Mouse (Mus musculus) naive thymus-derived CD4-positive, alpha-beta T cell, adult 2 months (primary cell): ENCODE data around the gene Tagln.
A peak's percentile ranks its signal among the peaks of the same experiment; 100 is the strongest.

Experiments
- DNase-seq: peaks from one replicate; pipeline ENCODE4 v3.0.0-alpha.2; 2011; ENCODE audit warnings: low read depth

The Tagln gene

DNA sequence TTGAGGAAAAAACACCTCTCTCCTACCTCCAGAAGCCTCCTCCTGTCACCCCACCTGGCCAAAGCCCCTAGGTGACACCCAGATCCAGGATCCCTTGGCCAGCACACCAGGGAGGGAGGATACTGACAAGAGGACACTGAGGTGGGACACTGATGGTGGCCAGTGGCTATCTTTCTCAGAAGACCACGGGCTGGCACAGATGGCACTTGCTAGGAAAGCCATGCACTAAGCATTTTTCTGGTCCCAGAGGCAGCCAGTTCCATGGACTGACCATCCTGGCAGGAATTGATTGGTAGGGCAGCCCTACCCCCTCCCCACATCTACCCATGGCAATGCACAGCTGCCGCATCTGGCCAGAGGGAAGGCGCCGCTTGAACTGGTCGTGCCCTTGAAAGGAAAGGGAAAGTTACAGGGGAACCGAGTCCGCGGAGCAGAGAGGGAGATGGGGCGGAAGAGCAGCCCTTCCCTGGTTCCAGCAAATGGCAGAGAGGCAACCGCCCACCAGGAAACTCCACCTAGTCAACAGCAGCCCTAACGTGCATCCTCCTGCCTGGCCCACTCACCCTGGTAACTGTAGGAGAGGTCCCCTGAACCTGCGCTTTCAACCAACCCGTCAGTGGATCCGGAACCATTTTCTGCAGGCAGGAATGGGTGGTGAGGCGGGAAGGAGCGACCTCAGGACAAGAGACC is 10.5 kb upstream of the Tagln start:
- peak; percentile 60 for DNase-seq

DNA sequence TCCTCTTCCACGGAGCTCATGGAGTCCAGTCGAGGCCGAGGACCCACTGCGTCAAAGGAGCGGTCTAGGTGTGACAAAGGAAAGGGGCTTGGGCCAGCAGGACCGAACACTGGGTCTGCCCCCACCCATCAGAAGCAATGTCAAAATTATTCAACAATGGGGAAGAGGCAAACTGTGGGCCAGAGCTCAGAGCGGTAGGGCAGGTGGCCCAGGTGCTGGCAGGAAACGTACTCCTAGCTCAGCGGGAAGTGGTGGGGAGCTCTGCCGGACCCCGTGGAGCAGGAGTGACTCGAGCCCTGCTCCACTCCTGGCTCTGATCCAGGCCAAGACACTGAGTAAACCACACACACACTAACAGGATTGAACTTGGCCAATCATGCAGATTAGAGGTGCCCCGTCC is 9.9 kb upstream of the Tagln start:
- DNase-seq, result peak; percentile 66

DNA sequence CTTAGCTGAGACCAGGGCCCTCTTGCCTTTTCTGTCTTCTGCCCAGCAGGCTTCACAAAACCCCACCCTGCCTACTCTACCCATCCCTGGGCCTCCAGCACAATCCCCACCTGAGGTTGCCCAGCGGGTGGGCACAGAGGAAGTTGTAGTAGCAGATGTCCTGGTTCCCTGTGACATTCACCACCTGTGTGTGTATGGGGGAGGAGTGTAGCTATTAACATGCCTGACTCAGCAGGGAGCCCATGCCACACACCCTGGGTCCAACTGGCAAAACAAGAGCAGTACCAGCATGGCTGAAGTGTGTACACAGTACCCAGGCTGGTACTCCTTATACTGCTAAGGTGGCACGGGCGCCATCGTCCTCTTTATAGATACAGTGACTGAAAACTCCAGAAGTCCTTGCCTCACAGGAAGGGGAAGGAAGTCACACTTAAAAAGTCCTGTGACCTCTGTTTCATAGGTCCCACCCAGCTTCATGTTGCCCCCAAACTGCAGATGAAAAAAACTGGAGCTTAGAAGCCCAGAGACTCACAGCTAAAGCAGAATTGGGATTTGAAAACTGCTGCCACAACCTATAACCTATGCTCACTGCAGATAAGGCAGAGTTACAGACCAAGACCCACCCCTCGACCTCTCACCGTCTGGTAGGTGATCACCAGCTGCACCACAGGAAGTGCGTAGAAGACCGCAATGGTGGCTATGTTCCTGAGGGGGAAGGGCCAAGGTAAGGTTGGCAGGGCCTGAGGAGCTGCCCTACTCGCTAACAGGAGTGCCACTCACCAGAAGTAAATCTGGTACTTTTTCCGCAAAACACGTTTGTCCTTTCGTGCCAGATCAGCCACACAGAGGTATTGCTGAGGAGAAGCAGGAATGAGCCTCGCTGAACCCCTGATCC is 8.9 kb upstream of the Tagln start:
- DNase-seq, result peak; percentile 93

DNA sequence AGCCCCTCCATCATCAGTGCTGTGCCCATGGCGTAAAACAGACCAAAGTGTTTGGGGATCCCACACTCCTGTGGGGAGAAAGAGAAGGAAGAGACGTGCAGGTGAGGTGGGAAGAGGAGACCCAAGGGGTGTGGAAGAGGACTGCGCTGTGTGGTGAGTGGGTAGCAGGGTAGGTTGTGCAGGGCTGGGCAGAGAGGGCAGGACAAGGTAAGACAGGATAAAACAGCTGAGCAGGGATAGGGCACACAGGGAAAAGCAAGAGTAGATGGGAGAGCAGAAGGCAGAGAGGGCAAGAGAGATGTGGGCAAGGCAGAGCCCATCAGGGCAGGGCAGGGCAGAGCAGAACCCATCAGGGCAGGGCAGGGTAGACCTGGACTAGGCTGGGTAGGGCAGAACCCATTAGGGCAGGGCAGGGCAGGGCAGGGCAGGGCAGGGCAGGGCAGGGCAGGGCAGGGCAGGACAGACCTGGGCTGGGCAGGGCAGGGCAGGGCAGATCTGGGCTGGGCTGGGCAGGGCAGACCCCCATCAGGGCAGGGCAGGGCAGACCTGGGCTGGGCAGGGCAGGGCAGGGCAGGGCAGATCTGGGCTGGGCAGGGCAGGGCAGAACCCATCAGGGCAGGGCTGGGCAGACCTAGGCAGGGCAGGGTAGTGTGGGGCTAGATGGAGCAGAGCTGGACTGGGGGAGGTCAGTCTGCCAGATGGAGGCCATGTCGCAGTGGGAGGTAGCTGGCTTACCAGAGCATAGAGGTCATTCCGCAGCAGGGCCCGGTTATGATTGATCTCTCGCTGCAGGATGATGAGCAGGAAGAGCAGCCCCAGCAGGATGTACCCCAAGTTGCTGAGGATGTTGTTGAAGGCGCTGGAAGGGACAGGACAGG is 8.0 kb upstream of the Tagln start:
- DNase-seq, result no peak

DNA sequence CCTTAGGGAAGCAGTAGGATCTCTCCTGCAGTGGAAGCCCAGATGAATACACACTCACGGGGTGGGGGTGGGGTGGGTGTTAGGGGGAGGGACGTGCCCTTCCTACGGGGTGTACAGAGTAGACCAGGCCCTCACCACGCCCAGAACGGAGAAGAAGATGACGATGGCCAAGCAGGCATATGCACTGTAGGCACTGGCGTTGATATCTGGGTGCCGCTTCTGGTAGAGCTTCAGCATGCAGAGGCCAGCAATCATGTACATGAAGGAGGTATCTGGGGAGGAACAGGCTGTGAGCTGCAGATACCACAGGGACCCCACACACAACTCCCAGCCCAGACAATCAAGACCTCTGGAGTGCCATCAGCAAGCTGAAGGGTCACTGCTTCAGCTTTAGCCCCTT is 7.1 kb upstream of the Tagln start:
- DNase-seq, result no peak

DNA sequence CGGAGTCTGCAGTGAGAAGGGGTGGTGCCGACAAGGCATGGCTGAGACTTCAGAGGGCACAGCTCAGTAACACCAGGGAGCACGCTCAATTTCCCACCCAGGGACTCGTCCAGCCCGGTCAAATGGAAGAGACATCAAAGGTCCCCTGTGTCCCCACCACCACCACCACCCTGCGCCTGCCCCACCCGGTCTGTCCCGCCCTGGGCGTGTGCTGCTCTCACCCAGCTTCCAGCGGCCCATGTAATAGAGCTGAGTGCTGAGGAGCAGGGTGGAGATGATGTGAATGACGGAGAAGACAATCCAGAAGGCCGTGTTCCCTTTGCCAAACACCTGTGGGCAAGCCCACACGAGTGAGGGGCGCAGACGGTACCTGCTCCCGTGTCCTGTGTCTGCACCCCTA is 6.6 kb upstream of the Tagln start:
- DNase-seq, result no peak

DNA sequence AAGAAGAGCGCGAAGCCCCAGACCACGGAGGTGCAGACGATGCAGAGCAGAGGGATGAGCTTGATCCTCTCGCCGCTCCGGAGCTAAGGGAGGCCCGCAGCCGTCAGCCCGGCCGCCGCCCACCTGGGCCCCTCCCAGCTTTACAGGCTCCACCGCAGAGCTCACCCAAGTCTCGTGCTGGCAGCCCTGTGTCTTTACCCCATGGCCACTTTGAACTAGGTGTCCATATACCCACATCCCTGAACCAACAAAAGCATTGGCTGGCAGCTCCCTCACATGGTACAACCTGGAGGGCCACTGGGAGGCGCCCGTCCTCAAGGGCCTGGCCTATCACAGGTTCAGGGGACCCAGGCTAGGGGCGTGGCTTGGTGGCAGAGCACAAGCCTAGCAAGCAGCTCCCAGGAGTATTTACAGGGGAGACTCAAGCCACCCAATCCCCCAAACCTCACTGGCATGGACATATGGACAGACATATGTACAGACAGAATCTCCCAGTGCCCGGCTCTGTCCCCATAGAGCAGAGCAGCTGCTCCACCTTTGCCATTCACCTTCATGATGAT is 5.6 kb upstream of the Tagln start:
- no peak for DNase-seq

DNA sequence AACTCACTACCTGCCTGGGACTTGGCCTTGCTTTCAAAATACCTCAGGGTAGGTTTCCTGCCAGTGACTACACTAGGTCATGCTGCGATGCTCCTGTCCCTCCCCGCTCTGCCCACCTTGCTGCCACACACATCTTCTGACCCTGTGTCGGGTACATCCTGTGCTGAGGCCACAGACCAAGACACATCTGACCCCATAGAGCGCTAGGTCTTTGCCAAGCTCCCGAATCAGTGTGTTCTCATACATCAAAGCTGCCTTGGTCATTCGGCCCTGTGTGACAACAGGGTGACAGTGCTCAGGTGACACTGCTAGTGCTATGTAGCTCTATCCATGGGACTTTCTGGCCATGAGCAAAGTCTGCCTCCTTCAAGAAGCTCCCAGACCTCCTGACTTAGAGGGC is 3.9 kb upstream of the Tagln start:
- DNase-seq, result no peak

DNA sequence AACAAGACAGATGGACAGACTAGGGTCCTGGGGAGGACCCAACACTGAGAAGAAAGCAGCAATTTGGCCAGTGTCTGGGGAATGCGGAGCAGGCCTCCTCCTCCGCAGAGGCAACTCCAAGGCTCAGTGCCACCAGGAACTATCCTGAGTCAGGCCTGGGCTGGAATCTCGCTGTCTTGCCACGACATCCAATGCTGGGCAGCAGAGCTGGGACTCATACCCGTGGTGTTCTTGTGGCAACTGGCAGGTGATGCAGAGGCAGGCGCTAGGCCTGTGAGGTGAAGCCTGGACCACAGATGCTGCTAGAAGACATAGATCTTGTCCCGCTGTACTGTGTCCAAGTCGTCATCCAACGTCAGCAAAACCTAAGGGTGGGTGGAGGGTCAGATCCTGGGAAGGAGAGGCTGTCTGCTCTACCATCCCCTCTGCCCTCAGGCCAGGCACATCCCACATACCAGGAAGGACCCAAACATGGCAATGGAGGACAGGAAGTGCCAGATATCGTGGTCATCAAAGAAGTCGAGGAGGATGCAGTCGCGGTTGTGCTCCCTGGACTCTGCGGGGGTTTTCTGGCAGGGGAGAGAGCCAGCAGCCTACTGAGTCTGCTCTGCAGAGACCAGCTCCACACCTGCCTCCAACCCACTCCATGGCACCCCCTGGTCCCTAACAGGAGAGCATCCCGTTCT is 3.2 kb upstream of the Tagln start:
- no peak for DNase-seq

DNA sequence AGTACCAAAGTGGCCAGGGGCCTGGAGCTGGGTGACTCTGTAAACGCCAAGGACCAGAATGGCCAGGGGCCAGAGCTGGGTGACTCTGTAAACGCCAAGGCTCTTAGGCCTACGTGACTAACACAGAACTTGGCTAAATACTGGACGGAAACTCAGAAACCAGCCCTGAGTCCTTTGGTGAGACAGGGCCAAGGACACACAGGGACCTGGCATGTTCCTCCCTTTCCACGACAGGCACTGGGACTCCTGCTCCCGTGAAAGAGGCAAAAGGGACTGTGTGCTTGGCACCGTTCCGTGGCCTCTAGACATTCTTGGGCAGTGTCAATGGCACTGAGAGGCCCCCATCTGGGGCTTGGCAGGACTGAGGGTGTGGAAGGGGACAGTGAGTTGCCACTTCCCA is 2.2 kb upstream of the Tagln start:
- DNase-seq, result no peak

DNA sequence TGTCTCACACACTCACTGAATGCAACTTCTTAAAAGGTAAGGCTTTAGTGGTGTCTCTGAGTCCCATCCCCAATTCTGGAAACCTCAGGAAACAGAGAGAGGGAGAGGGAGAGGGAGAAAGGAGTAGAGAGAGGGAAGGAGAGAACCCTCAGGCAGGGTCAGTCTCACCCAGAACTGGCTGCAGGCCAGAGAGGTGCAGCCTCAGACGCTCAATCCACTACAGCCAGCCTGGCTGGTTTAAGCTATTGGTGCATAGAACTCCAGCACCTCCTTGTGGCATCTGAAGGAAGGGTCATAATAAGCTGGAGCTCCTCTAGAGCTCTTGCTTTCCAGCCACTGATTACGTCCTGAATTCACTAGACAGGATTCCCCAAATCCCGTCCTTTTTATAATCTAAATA is 1.0 kb upstream of the Tagln start:
- DNase-seq, result peak; percentile 76

DNA sequence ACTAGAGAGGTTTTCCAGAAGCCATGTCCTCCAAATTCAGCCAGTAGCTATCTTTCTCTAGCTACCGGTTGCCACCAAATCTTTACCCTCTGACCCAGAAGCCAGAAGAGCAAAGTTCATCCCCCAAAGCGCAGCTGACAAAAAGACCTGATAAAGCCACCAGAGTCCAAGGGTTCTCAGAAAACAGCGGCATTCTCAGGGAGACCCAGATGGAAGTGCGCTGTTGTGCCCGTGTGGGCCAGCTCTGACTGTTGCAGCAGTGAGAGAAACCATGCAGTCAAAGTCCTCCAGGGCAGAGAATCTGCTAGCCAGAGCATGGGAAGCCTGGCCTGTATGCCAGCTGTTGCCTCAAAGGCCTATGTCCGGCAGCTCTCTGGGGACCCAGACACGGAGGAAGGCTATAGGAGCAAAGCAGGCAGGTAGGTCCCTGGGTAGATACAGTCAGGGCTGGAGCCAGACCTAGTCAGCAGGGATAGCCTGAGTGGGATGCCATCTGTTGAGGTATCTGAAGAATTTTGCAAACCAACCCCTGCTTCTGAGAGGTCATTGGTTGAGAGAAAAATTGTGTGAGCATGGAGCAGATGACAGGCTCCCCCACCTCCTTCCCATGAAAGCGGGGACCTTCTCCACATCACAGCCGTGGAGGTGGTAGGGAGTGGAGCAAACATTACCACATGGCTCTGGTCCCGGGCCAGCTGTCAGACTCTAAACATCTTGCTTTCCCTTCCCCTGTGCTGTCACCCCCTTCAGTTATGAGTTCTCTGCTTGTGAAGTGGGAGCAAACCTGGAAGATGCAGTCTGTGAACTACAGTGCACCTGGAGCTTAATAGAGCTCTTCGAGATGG is 3.1 kb downstream of the Tagln start:
- no peak for DNase-seq

DNA sequence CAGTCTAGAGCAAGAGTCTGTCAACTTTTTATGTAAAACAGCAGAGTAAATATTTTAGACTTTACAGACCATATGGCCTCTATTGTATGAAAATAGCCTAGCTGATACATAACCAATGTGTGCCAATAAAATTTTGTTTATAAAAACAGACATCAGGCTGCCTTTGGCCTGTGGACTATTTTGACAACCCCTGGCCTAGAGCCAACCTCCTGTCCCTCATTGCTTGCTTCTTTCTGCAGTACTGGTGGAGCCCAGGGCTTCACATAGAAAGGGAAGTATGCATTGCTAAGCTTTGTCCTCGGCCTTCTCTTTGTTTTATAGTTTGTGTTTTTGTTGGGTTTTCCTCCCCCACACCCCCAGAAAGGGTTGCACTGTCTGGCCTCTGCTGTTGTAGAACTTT is 3.9 kb downstream of the Tagln start:
- DNase-seq, result no peak

DNA sequence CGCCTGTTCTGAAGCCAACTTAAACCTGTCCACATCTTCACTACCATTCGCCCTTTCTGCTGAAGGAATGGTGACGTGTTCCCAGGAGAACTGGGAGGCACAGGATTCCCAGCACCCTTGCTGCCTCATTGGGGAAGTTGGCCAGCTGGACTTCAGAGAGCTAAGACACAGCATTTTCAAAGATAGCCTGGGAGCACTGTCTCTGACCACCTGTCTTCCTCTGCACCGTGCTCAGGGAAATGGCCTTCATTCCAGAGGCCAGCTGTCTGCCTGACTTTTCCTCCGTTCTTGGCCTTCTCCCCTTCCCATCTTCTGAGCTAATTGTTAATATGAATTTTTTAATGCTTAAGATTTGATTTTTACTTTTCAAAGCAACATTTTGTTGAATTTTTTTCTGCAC is 6.6 kb downstream of the Tagln start:
- DNase-seq, result no peak

DNA sequence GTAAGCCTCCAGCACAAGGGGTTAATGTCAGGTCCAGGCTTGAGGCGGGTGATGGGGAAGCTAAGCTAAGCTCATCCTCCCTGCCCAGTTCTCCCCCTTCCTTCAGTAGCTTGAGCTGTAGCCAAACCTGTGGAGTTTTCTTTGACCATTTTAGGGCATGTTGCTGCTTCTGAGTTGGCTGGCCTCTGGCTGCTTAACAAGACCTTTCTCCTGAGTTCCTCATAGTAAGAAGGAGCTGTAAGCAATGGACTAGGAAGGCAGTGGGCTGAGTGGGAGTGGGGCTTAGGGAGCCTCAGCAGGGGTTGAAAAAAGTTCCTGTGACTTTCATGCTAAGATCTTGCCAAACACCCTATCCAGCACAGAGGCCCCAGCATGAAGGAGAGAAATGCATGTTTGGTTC is 16.0 kb downstream of the Tagln start:
- no peak for DNase-seq

DNA sequence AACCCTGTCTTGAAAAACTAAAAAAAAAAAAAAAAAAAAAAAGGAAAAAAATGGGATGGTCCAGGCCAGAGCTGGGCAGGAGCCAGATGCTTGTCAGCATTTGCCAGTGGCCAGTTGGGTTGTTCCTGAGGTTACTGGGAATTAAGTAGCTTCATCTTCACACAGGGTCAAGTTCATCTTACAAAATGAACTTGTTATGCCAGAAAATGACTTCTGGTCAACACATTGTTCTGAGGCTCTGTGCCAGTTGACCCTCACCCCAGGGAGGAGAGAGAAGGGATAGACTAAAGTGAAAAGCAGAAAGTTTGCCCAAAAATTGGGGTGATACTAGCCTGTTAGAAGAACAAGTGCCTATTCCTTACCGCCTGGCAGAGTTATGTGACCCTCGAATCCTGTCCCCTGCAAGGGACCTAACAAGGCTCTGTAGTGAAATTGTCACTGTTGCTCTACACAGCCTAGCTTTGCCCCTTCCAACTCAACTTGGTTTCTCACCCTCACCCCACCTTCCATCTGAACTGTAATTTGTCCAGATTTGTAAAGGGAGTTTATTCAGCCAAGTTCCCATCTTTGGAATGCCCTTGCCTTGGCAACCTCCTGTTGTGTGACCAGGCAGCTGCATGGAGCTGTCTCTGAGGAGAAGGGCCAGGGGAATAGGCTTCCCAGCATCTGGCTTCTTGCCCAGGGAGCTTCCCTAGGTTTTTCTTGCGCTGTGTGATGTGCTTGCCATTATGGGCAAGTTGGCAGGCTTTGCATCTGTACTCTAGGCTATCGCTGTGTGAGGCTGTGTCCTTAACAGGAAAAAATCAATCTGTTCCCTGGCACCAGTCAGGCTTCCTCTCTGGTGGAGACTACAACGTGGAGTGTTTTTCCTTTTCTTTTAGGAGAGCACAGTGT is 18.6 kb downstream of the Tagln start:
- DNase-seq, result no peak

DNA sequence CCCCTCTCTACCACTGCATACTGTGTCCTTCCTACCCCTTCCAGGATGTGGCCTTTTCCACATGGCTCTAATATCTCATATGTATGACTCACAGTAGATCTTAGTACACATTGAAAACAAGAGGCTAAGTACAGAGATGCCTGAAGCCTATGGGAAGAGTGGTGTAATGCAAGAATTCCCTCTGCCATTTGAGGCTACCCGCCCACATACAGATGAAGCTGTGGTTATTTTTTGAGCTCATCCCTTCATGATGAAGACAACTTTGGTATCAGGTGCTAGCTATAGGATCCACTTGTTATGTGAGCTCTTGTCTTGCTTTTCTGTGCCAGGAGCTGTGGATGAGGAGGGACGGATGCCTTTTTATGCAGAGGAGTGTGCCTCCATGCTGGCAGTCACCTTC is 20.2 kb downstream of the Tagln start:
- DNase-seq, result no peak

DNA sequence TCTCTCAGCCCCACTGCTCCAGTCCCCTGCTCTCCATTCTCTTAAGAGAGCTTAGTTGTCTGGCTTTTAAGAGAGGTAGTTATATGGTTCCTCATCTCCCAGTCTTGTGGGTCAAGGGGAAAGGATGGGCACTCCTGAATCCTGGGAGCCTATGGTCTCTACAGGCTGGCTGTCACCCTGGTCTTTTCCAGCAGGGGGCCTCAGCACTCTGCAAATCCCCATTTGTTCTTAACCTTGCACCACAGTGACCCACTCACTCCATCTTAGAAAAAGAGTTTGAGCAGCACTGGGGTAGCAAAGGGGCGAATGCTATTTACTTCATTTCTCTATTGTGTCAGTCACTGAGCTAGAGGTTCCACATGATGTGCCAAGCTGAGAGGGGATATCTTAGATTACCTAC is 24.2 kb downstream of the Tagln start:
- DNase-seq, result peak; percentile 67

DNA sequence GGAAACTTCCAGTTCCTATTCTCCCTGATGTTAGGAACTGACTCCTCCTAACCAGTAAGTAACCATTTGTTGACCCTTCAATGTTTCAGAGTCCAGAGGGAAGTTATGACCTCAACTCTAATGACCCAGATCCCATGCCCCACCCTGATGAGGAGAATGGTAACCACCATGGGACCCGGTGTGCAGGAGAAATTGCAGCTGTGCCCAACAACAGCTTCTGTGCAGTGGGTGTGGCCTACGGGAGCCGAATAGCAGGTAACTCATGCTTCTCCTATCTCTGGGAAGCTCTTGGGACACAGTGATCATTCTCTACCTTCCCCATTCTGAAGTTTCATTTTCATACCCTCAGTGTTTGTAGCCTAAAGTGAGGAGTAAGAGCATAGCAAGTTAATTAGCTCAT is 24.9 kb downstream of the Tagln start:
- no peak for DNase-seq

DNA sequence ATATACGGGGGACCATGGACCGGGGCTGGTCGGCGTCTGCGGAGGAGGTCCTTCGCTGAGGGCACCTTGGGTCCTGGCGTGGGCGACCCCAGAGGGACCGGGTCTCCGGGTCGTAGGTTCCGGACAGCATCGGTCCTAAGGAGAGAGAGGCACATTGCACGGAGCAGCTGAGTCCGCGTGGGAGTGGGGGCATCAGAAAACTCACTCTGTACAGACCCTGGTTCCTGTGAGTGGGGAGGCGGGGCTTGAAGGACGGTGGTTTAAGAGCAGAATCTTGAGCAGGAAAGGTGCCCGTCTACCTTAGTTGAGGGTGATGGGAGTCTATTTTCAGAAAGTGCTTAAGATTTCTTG is 28.8 kb downstream of the Tagln start:
- no peak for DNase-seq
